ENCODE assay signal across 24 mouse cellular contexts in genomic region chr5:74725541-74725940, GRCm38 (mm10). TPM values are rescaled to one million over a fixed set of nuclear protein-coding genes. Genes with fewer than 3 reads are reported as not detected.
DNase-seq lines count a peak whose midpoint lies in the region; ATAC-seq lines count a peak whose summit lies in the region.
"Had no signal": no experiment of that assay in that cellular context is flagged by ENCODE, and none has a peak within 500 bp of the region (broad histone marks: within the 10 kb centered on the region; RNA-seq: fewer than 3 reads in every experiment).

No protein-coding gene starts in this region.

- peak; percentile 43 for DNase-seq in R1 (ENCODE audit: low read depth, low spot score)
- DNase-seq in limb, embryonic 10.5 days (ENCODE audit: low spot score), result no peak
- no peak for DNase-seq in spleen, postnatal 36 days (ENCODE audit: low spot score in 2 of 2)
- DNase-seq: adrenal gland, adult 2 months; adrenal gland, postnatal 10 days; adrenal gland, postnatal 25 days; cerebellum, adult 11 months; cerebellum, adult 18-20 months; cerebellum, adult 8-10 months; cerebellum, adult 9-11 months; cerebellum, postnatal 14 days; cerebellum, postnatal 36 days; embryo, embryonic 11 days; forebrain, postnatal 0 days had no signal

- 0 out of 2 replicates have a peak overlapping the region, but pooled peaks have one; percentile 9 for H3K27ac ChIP-seq in kidney, embryonic 15.5 days
- H3K27ac ChIP-seq in kidney, embryonic 16.5 days (ENCODE audit: low read length), result no peak overlapping the region
- H3K27ac ChIP-seq in limb, embryonic 10.5 days, result peak overlapping the region; percentile 32; the same call in 1 of the 2 replicates
- H3K27ac ChIP-seq: embryonic facial prominence, embryonic 13.5 days; embryonic facial prominence, embryonic 15.5 days; forebrain, embryonic 13.5 days; forebrain, embryonic 15.5 days had no signal

- 43% methylated on average over 4 of the region's 4 CpGs for WGBS in kidney, embryonic 15.5 days
- 36% methylated on average over 4 of the region's 4 CpGs for WGBS in kidney, embryonic 16.5 days
- 57% methylated on average over 4 of the region's 4 CpGs for WGBS in limb, embryonic 10.5 days

- no peak for ATAC-seq in kidney, embryonic 15.5 days (replicated peaks; ENCODE audit: low FRiP score)
- no peak for ATAC-seq in kidney, embryonic 16.5 days (ENCODE audit: low FRiP score, low TSS enrichment)
- no peak for ATAC-seq in activated CD4-positive, CD25-positive, alpha-beta regulatory T cell, adult 4 months
- ATAC-seq: forebrain, embryonic 13.5 days; forebrain, embryonic 15.5 days; forebrain, postnatal 0 days; Patski had no signal

- no peaks in the 10 kb centered on the region for H3K27me3 ChIP-seq in kidney, embryonic 15.5 days
- H3K27me3 ChIP-seq in kidney, embryonic 16.5 days (ENCODE audit: insufficient read depth, low read length), result no peaks in the 10 kb centered on the region
- H3K27me3 ChIP-seq in limb, embryonic 10.5 days (ENCODE audit: low read depth, poor library complexity, severe bottlenecking), result no peaks in the 10 kb centered on the region
- H3K27me3 ChIP-seq: embryonic facial prominence, embryonic 13.5 days; embryonic facial prominence, embryonic 15.5 days; forebrain, embryonic 13.5 days; forebrain, embryonic 15.5 days; Patski had no signal

- H3K4me1 ChIP-seq in kidney, embryonic 15.5 days, result peaks cover 12% of the 10 kb centered on the region
- no peaks in the 10 kb centered on the region for H3K4me1 ChIP-seq in kidney, embryonic 16.5 days (ENCODE audit: insufficient read depth, low read length)
- H3K4me1 ChIP-seq in limb, embryonic 10.5 days, result peaks cover 16% of the 10 kb centered on the region

- no peak overlapping the region for H3K4me2 ChIP-seq in kidney, embryonic 15.5 days
- H3K4me2 ChIP-seq in kidney, embryonic 16.5 days (replicated peaks; ENCODE audit: low read depth, low read length), result no peak overlapping the region
- H3K4me2 ChIP-seq: embryonic facial prominence, embryonic 13.5 days; embryonic facial prominence, embryonic 15.5 days; forebrain, embryonic 13.5 days; forebrain, embryonic 15.5 days had no signal

- no peaks in the 10 kb centered on the region for H3K36me3 ChIP-seq in kidney, embryonic 15.5 days
- H3K36me3 ChIP-seq in kidney, embryonic 16.5 days (ENCODE audit: insufficient read depth, low read length), result no peaks in the 10 kb centered on the region
- no peaks in the 10 kb centered on the region for H3K36me3 ChIP-seq in limb, embryonic 10.5 days
- H3K36me3 ChIP-seq: embryonic facial prominence, embryonic 13.5 days; embryonic facial prominence, embryonic 15.5 days; forebrain, embryonic 15.5 days; G1E had no signal

- H3K9ac ChIP-seq in kidney, embryonic 15.5 days, result no peak overlapping the region
- H3K9ac ChIP-seq in kidney, embryonic 16.5 days (replicated peaks; ENCODE audit: low read length), result no peak overlapping the region
- H3K9ac ChIP-seq: embryonic facial prominence, embryonic 13.5 days; embryonic facial prominence, embryonic 15.5 days; forebrain, embryonic 13.5 days; forebrain, embryonic 15.5 days; forebrain, postnatal 0 days had no signal

- no peaks in the 10 kb centered on the region for H3K9me3 ChIP-seq in kidney, embryonic 15.5 days (replicated peaks)
- no peaks in the 10 kb centered on the region for H3K9me3 ChIP-seq in kidney, embryonic 16.5 days (ENCODE audit: low read length)
- H3K9me3 ChIP-seq in limb, embryonic 10.5 days (replicated peaks), result no peaks in the 10 kb centered on the region
- H3K9me3 ChIP-seq: embryonic facial prominence, embryonic 13.5 days; embryonic facial prominence, embryonic 15.5 days; forebrain, embryonic 13.5 days; G1E had no signal

- no peak overlapping the region for H3K4me3 ChIP-seq in kidney, embryonic 15.5 days (replicated peaks)
- H3K4me3 ChIP-seq in kidney, embryonic 16.5 days (ENCODE audit: low read length), result no peak overlapping the region
- no peak overlapping the region for H3K4me3 ChIP-seq in limb, embryonic 10.5 days
- H3K4me3 ChIP-seq: embryonic facial prominence, embryonic 13.5 days; embryonic facial prominence, embryonic 15.5 days; erythroblast, embryonic 14.5 days; forebrain, embryonic 13.5 days; forebrain, embryonic 15.5 days had no signal

RNA-seq across cellular contexts. Expression of gene Lnx1, which starts 22.8 kb away (rescaled TPM):
- 1.7 and 2.0 TPM in 2 replicates for polyA plus RNA-seq in kidney, embryonic 15.5 days (2015; fragmentation: Nextera tagmentation; extraction: Ambion mirVana)
- polyA plus RNA-seq in kidney, embryonic 16.5 days (2015; fragmentation: Nextera tagmentation; extraction: Ambion mirVana), result 2.5 and 3.2 TPM in 2 replicates
- polyA plus RNA-seq in limb, embryonic 10.5 days (2016; fragmentation: Nextera tagmentation; extraction: Ambion mirVana), result 1.8 and 2.0 TPM in 2 replicates
- polyA plus RNA-seq in activated CD4-positive, CD25-positive, alpha-beta regulatory T cell, adult 4 months (2017; shearing (Covaris generic)), result under 1 TPM; 0.17 to 0.32 TPM
- polyA plus RNA-seq: erythroblast, embryonic 14.5 days; G1E had no signal
